Mouse (Mus musculus) Patski (cell line): ENCODE results near the gene 4921524J17Rik. TPM values are rescaled to one million over a fixed set of nuclear protein-coding genes. Genes with fewer than 3 reads are reported as not detected.
A peak's percentile ranks its signal among the peaks of the same experiment; 100 is the strongest.

Experiments
- ATAC-seq: fragments of 100-300 bp; one replicate; pipeline ENCODE4 v1.8.0; 2021
- CTCF ChIA-PET: fragments of 350-600 bp; sonication (Branson Sonifier 250); formaldehyde crosslinking; loops from one replicate; lab custom pipeline; 2022; ENCODE audit warnings: inconsistent platforms; lab: Charles Lee
- POLR2A ChIA-PET: fragments of 350-600 bp; sonication (Branson Sonifier 250); formaldehyde crosslinking; loops from one replicate; lab custom pipeline; 2022; ENCODE audit warnings: antibody characterized with exemption, inconsistent platforms; lab: Charles Lee
- DNase-seq: peaks from one replicate; pipeline ENCODE4 v3.0.0-alpha.2; 2011; ENCODE audit warnings: low read depth, low spot score
- H3K27me3 ChIP-seq: fragments of 371-371 bp; one replicate; pipeline ENCODE4 v1.5.1; 2021
- CTCF ChIP-seq: fragments of 100-300 bp; IDR thresholded peaks from one replicate; pipeline ENCODE4 v1.5.1; 2021
- in situ Hi-C: fragments of 300-500 bp; cut with MboI; formaldehyde crosslinking; loops from 3 replicates; pipeline ENCODE4 v1.11.1; 2018; ENCODE audit warnings: low pct_unique_long_range_greater_than_20kb, mixed read lengths
- polyA plus RNA-seq: library from polyadenylated mRNA; unstranded; gene quantifications from one replicate; pipeline ENCODE4 v1.2.3, GENCODE M21; 2021

The 4921524J17Rik gene
- polyA plus RNA-seq, 1 experiment from 2014 or later, result 25.1 TPM

DNA sequence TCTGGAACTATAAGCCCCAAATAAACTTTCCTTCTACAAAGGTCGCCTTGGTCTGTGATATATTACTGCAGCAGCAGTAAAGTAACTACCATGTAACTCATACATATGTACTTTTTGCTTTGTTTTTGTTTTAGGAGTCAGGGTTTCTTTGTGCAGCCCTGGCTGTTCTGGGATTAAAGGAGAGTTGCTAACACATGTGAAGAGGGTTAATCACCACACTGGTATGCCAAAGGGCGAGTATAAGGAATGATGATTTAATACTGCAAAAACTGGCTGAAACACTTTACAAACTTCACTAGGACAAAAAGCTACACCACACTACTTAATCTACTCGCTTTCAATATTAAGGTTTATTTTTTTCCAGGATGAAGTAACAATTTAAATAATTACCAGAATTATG, 24.1 kb downstream of the 4921524J17Rik start:
- no peaks in the 10 kb centered on the region for H3K27me3 ChIP-seq
- ChIA-PET POLR2A (no interaction called here), CTCF (interaction anchor here (0.7 to 0.9 kb wide), 2 partner anchors 52 to 96 kb away, joined by 3 to 4 read pairs; no protein-coding TSS in a partner anchor)
- in situ Hi-C loops, result no loop called here
- TF ChIP-seq CTCF, result no peak
- DNase-seq (no peak), ATAC-seq (peak; percentile 44)

DNA sequence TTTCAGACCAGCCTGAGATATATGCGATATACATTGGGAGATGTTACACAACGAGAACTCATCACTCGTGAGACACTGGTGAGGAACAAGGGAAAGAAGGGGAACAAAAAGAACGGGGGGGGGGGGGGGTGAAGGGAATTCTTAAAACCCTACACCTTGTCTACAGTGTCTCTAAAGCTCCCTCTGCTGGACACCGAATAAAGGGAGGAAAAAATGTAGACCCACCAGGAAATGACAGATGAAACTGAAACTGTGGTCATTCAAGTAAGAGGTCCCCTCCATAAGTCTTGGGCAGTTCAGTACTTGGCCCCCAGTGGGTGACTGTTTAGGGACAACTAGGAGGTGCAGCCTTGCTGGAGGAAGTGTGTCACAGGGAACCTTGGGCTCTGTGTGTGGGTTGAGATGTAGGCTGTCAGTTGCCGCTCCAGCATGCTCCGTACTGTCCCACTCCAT, 24.6 kb downstream of the 4921524J17Rik start:
- H3K27me3 ChIP-seq, result no peaks in the 10 kb centered on the region
- DNase-seq (no peak), ATAC-seq (peak; percentile 35)
- in situ Hi-C loops, result no loop called here
- ChIA-PET POLR2A (no interaction called here), CTCF (interaction anchor here (0.9 to 1.9 kb wide), 3 partner anchors 53 to 104 kb away, joined by 3 to 5 read pairs (median 4); no protein-coding TSS in a partner anchor)
- peak; percentile 58 for TF ChIP-seq CTCF

DNA sequence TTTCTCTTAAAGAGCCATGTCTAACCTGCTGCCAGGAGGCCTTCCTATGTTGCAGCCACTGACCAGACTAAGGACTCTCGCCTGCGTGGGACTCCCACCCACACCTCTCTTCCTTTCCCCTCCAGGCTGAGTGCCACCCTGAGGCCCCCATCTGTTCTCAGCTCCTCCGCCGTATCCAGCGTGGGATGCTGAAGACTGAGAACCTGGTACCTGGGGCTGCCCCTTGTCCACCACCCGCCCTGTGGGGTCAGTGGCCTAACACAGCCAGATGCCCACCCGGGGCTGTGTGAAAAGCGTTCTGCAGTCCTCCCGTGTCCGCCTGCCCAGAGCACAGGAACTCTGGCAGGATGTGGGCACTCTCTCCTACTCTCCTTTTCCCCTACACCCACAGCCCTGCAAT, 26.7 kb downstream of the 4921524J17Rik start:
- ChIA-PET CTCF (interaction anchor here (1.6 kb wide), 1 partner anchor 9 kb away, joined by 3 read pairs; no protein-coding TSS in a partner anchor), POLR2A (interaction anchor here (0.6 kb wide), 1 partner anchor 94 kb away, joined by 3 read pairs; no protein-coding TSS in a partner anchor)
- no peaks in the 10 kb centered on the region for H3K27me3 ChIP-seq
- ATAC-seq (no peak), DNase-seq (no peak)
- TF ChIP-seq CTCF, result no peak
- in situ Hi-C loops, result no loop called here

DNA sequence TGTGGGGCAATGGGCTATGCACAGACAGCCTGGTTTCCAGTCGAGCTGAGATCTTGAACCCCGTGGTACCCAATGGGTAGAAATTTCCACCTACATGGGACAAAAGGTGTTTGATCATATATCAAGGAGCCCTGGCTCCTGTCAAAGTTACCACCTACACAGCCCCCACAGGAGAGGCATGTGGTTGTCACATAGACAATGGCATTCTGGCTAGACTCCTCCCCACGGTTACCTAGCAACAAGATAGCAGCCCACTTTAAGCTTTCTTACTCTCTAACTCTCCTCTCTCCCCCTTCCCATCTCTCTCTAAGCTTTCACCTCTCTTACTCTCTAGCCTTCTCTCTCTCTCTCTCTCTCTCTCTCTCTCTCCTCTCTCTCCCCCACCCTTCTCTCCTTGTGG, 27.2 kb downstream of the 4921524J17Rik start:
- in situ Hi-C loops, result no loop called here
- H3K27me3 ChIP-seq, result no peaks in the 10 kb centered on the region
- no peak for TF ChIP-seq CTCF
- CTCF ChIA-PET, result no interaction called here
- POLR2A ChIA-PET, result interaction anchor here (0.6 kb wide), 1 partner anchor 93 kb away, joined by 3 read pairs; no protein-coding TSS in a partner anchor
- DNase-seq (no peak), ATAC-seq (no peak)

DNA sequence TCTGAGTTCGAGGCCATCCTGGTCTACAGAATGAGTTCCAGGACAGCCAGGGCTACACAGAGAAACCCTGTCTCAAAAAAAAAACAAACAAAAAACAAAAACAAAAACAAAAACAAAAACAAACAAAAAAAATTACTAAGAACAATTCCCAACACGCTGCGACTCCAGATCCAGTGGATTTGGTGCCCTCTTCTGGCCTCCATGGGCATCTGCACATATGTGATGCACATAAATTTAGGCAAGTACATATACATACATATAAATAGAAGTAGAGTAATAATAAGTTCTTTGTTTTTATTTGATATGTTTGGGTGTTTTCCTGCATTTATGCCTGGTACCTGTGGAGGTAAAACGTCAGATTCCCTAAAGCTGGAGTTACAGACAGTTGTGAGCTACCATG, 34.1 kb downstream of the 4921524J17Rik start:
- ATAC-seq (no peak), DNase-seq (no peak)
- ChIA-PET POLR2A (no interaction called here), CTCF (interaction anchor here (0.8 to 4.1 kb wide), 6 partner anchors 11 to 98 kb away, joined by 3 to 26 read pairs (median 4); no protein-coding TSS in a partner anchor)
- peak; percentile 60 for TF ChIP-seq CTCF
- in situ Hi-C loops, result loop anchor here (5.0 kb wide), 1 partner anchor 91 kb away; no protein-coding TSS in a partner anchor
- no peaks in the 10 kb centered on the region for H3K27me3 ChIP-seq

DNA sequence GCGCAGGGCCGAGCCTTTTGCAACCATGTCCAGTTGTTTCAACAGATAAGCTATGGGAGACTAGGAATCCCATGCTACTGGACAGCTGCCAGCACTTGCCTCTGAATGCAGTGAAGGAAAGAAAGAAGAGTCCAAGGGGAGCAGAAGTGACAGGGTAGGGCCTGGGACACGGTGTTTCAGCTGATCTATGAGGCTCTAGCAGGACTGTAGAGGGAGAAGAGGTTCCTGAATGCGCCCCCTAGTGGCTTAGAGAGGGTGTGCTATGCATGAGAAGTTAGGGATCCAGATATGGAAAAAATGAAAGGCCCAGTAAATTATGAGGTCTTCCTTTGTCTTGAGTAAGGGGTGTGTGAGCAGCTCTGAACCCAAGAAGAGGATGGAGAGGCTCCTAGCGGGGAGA, 35.1 kb downstream of the 4921524J17Rik start:
- peak; percentile 81 for TF ChIP-seq CTCF
- DNase-seq (no peak), ATAC-seq (no peak)
- CTCF ChIA-PET, result interaction anchor here (0.7 to 4.1 kb wide), 14 partner anchors 9 to 97 kb away, joined by 3 to 26 read pairs (median 4); no protein-coding TSS in a partner anchor
- H3K27me3 ChIP-seq, result no peaks in the 10 kb centered on the region
- POLR2A ChIA-PET, result no interaction called here
- in situ Hi-C loops, result loop anchor here (5.0 kb wide), 1 partner anchor 90 kb away; no protein-coding TSS in a partner anchor

DNA sequence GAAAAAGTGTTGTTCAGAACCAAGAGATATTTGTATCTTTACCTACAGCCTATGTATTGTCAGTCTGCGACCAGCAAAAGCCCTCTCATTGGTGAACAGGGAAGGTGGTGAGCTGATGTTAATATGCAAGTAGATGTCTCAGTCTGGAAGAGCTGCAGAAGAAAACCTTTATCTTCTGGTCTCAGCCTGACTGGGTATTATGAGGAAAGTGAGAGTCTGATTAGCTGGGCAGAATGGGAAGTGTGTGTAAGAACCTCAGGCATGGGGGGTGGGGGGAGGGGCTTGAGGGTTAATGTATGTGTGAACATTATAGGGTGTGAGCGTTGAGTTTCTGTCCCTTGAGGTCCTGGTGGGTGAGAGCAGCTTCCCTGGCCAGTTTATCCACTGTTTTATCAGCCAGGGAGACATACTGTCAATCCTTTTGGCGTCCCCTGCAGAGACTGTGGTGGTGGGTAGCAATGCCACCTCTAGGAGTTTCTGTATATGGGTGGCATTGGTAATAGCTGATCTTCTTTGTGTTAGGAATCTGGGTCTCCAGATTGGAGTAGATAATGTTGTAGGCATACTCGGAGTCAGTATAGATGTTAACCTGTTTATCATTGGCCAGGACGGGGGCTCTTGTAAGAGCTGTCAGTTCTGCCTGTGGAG, 36.1 kb downstream of the 4921524J17Rik start:
- no peak for TF ChIP-seq CTCF
- in situ Hi-C loops, result loop anchor here (5.0 kb wide), 1 partner anchor 89 kb away; no protein-coding TSS in a partner anchor
- DNase-seq (no peak), ATAC-seq (no peak)
- no peaks in the 10 kb centered on the region for H3K27me3 ChIP-seq
- POLR2A ChIA-PET, result interaction anchor here (0.6 to 1.1 kb wide), 2 partner anchors 64 to 839 kb away, joined by 4 to 8 read pairs; no protein-coding TSS in a partner anchor
- CTCF ChIA-PET, result interaction anchor here (0.7 to 4.1 kb wide), 8 partner anchors 10 to 94 kb away, joined by 3 to 26 read pairs (median 3); no protein-coding TSS in a partner anchor

DNA sequence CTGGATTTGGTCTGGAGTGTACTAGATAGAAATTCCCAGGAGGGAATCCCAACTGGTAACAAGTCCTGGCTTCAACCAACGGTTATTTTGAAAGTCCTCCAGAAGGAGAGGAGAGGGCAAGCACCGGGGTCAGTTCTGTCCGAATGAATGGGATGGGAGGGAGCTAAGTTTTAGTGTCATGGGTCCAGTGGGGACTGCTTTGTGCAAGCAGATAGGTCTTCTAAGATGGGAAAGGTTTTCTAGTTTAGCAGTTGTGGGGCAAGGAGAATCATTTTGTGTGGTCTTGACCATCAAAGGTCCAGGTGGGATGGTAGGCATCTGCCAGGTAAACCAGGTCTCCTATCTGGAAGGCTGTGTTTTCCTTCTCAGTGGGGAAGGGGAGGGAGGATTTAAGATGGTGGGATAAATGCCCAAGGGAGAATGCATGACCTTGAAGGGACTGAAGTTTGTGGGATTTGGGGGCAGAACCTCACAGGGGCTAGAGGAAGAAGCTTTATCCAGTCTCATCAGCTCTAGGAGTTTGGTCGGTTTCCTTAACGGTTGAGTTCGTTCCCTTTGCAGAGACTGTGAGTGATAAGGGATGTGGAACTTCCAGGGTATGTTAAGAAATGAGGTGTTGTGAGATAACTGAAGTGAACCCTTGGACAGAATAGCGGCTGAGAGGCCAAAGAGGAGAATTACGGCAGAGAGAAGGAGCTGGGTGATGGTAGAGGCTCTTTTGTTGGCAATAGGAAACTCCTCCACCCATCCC, 36.8 kb downstream of the 4921524J17Rik start:
- CTCF ChIA-PET, result interaction anchor here (1.2 to 4.1 kb wide), 3 partner anchors 66 to 85 kb away, joined by 3 to 26 read pairs (median 7); no protein-coding TSS in a partner anchor
- no peak for TF ChIP-seq CTCF
- no peak for DNase-seq
- in situ Hi-C loops, result loop anchor here (5.0 kb wide), 1 partner anchor 89 kb away; no protein-coding TSS in a partner anchor
- H3K27me3 ChIP-seq, result no peaks in the 10 kb centered on the region
- POLR2A ChIA-PET, result interaction anchor here (0.6 to 1.1 kb wide), 2 partner anchors 64 to 838 kb away, joined by 4 to 8 read pairs; no protein-coding TSS in a partner anchor
- ATAC-seq, result no peak

DNA sequence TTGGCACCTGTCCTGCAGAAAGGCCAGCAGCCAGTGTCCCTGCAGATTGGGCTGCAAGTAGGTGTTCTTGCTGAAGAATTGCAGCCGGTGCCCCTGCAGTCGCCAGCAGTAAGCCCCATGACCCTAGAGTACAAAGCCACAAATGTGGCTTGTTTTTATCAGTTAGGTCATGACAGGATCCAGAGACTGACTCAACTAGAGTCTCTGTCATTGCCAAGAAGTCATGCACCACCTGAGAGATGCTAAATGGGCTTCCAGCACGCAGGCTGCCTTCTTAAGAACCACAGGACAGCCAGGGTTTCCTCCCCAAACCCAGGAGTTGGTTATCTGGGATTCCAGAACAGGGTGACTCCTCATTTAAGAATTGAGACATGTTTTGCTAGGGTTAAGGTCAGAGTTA, 37.6 kb downstream of the 4921524J17Rik start:
- in situ Hi-C loops, result loop anchor here (5.0 kb wide), 1 partner anchor 88 kb away; no protein-coding TSS in a partner anchor
- no peak for TF ChIP-seq CTCF
- CTCF ChIA-PET, result interaction anchor here (1.2 to 4.1 kb wide), 2 partner anchors 67 to 84 kb away, joined by 3 to 26 read pairs; no protein-coding TSS in a partner anchor
- DNase-seq, result no peak
- no peak for ATAC-seq
- POLR2A ChIA-PET, result no interaction called here
- no peaks in the 10 kb centered on the region for H3K27me3 ChIP-seq

DNA sequence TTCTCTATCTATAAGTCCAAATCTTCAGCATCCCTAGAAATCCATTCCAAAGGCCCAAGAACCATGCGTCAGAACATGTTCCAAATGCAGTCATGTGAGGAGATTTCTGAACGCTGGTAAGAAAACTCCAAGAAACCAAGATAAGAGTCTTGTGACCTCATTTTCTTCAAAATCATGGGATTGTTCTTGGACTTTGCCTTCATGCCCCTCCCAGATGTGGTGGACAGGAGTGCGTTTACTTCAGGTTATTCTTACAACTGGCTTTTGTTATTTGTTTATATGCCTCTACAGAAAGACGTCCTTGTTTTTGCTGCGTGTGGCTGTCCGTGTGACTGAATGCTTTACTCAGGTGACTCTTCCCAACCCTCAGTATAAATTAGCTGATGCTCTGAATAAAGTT, 39.4 kb downstream of the 4921524J17Rik start:
- CTCF ChIA-PET, result no interaction called here

More for the DNA sequence above, 39.4 kb downstream of the 4921524J17Rik start:
- DNase-seq, result no peak
- TF ChIP-seq CTCF, result no peak
- no peaks in the 10 kb centered on the region for H3K27me3 ChIP-seq
- in situ Hi-C loops, result no loop called here
- POLR2A ChIA-PET, result no interaction called here
- no peak for ATAC-seq
